Mouse (Mus musculus) B cell, adult 2 months (primary cell): ENCODE measurements around the gene Crip2.

Experiments used
- DNase-seq, 2 experiments: peaks; one replicate each; pipeline ENCODE4 v3.0.0; 2022

The Crip2 gene

DNA sequence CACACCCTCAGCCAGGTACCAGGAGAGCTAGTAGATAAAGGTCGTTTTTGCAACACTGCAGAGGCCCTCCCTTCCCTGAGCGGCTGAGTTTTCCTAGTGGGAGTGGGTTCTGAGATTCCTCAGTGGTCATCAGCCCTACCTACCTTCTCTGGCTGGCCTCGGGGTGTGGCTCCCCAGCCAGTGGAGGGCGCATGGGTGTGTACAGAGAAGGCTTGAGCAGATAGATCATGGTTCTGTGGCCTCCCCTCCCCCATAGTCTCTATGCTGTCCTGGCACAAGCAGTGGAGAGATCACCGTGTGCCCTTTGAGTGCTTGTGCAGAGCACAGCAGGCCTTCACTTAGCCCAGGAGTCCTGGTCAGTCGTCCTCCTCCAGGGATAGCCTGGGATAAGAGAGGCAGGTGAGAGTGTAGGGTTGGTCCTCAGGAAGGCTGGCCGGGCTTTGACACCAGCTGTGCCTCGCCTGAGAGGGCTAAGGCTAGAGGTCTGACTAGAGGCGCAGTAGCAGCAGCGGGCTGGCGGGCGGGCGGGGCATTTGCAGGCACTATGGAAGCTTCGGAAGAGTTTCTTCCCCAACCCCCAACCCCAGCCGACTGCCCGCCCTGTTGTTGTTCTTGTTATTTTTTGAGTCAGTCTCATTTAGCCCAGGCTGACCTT lies 8.5 kb downstream of the Crip2 start:
- DNase-seq, result peak; percentile 55 to 60

DNA sequence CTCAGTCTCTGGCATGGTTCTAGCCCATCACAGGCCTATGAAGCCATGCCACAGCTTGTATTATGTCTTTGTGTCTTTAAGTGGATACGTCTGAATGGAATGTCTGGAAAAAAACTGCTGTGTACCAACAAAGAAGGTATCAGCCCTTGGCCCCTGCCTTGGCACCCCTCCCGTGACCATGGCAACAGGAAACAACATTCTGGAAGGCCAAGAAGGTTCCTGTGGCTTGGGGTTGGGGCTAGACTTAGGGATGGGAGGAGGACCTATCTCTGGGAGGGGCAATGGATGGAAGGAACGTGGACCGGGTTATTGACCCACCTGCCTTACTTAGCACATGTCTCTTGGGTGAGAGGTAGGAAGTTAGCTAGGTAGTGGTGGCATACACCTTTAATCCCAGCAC lies 9.3 kb downstream of the Crip2 start:
- peak; percentile 7 to 13 for DNase-seq

DNA sequence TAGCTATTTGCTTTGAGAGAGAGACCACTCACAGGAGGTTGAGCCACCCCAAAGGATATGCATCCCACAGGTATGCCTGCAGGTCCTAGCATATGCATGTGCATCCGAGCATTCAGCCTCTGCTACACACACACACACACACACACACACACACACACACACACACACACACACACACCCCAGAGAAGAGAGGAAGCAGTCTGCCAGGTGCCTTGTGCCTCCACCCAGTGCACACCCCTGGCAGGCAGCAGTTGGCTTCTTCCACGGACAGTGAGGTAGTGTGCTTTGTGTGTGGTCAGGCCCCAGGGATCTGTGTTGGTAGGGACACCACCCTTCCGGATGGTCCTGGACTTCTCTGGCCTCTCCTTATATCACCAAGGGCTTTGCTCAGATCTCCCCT lies 9.9 kb downstream of the Crip2 start:
- DNase-seq, result peak; percentile 59 to 61

DNA sequence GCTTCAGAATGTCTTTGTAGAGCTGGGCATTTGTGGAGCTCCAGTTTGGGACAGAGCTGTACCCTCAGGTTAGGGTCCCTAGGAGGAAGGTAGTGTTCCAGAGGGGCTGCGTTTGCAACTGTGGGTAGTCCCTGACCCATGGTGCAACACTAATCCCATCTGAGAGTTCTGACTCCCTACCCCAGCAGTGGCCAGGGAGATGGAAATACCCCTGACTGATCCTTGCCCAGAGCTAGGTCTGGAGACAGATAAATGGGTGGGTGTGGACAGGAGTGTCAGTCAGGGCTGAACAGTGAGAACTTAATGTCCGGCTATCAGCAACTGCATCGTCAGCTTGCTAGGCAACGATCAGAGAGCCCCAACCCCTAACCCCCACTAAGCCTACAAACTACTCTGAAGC lies 10.6 kb downstream of the Crip2 start:
- peak in 1 of 2 experiments; percentile 7 for DNase-seq

DNA sequence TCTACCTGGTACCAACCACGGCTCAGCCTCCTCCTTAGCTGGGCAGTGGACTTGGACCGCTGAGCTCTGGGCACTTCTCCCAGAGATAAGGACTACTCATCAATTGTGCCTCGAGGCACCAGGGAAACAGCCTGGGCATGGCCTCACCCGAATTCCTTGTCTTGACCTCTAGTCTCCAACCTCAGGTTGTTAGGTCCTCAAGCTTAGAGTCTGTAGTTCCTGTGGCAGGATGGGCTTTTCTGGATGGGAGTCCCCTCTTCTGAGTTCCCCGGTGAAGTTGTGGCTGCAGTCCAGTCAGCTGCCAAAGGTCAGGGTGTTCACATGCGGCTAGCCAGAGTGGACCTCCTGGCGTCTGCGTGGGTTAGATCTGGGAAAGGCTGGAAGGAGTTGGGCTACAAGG lies 11.0 kb downstream of the Crip2 start:
- DNase-seq, result peak; percentile 13 to 24

DNA sequence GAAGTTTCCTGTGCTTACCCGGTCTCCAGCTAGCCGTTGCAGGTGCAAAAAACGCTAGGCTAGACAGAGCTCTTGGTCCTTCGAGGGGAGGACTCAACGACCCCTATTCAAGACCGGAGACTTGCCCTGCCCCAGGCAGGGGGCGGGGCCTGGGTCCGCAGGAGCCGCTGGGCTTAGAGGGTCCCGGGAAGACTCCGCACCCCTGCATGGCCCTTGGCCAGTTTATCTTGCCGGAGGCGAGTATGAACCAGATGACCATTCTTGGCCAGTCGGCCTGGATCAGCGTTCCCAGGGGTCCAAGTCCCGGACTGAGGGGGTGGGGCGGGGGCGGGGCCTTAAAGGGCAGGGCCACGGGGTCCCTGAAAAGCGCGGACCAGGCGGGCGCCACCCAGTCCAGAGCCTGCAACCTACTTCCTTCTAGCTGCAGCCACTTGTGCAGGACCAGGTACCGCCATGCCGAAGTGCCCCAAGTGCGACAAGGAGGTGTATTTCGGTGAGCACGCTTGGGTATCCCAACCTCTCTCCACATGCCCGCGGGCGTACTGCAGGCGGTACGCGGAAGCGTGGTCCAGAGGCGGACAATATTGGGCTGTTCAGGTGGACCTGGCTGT lies 11.7 kb downstream of the Crip2 start:
- peak; percentile 64 to 68 for DNase-seq

DNA sequence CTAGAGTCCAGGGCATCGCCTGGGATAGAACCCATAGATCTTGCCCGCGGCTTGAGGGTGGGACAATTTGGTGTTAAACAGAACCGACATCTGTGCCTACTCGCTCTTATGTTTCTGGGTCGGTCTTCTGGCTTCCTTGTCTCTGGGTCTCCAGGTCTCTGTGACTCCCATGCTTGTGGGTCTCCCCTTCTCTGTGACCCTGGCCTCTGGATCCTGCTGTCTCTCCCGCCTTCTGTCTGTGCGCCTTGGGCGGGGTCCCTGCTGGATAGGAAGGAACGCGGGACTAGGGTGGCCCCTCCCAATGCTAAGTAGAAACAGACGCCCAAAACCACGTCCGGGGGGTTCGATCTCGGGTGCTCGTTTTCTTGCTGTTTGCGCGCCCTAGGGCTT lies 12.2 kb downstream of the Crip2 start:
- DNase-seq, result peak; percentile 58 to 61

DNA sequence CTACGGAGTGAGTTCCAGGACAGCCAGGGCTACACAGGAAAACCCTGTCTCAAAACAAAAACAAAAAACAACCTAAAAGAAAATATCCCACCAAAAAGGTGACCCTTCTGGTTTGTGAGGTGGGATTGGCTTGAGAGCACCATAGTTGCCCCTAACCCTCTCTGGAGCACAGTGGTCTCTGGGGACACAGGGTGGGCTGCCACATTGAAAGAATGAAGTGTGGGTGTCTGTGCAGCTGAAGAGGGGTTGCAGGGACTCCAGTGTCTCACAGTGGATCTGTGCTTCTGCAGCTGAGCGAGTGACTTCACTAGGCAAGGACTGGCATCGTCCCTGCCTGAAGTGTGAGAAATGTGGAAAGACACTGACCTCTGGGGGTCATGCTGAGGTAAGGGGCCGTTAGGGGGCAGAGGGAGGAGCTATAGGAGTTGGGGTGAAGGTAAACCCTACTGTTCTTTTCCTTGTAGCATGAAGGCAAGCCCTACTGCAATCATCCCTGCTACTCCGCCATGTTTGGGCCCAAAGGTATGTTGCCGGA lies 13.0 kb downstream of the Crip2 start:
- DNase-seq, result peak in 1 of 2 experiments; percentile 5

DNA sequence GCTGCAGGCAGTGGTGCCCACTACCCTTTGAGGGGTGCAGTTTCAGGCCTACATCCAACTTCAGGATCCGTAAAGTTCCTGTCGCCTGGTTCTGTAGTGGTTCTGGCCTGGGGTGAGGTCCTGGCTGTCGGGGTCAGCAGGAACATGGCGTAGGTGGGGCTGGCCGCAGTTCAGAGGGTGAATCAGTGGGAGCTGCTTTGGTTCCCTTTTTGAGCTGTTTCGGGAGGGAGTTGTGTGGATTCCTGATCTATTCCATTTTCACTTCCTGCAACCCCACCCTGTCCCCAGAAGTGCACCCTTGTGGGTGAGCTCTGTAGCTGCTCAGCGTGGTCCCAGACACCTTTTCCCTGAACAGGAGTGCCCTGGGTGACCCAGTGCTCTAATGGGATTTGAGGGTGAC lies 13.9 kb downstream of the Crip2 start:
- DNase-seq, result peak; percentile 5 to 7

DNA sequence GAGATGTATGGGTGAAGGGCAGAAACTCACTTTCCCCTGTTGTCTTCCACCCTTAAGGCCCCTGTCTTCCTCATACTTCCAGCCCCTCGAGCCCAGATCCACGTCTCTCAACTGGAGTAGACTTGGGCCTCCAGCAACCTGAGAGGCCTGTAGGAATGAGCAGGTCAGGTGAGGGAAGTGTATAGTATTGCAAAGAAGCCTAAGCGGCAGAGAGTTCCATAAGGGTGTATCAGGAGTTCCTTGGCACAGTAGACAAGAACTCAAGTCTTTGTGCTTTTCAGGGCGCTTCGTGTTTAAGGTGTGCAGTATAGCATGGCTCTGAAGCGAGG lies 14.7 kb downstream of the Crip2 start:
- DNase-seq, result no peak

DNA sequence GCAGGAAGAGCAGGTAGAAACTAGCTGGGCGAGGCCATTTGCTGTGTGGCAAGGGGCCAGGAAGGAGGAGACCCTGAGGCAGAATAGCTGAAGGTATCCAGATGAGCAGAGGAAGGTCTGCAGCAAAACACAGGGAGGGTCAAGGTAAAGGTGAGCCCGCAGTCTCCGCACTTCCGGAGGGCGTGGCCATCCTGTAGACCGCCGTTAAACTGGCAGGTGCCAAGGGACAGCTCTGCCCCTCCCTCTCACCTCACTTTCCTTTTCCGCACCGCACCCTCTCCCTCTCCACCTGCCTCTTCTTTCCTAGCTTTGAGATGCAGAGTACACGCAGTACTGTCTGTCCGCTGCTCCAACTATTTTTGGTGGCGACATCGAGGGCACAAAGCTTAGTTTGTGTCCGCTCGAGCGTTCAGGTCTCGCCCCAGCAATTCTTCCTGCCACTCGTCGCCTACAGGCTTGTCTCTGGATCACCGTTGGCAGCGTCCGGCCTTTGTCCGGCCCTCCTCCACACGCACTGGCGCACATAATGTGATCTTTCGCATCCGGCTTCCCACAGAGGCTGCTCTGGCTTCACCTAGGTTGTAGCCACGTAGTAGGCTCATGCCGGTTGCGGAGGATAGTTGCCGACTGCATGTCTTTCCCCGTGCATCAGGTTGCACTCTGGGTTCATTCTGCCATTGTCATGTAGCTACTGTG lies 15.2 kb downstream of the Crip2 start:
- DNase-seq, result peak; percentile 64 to 66

DNA sequence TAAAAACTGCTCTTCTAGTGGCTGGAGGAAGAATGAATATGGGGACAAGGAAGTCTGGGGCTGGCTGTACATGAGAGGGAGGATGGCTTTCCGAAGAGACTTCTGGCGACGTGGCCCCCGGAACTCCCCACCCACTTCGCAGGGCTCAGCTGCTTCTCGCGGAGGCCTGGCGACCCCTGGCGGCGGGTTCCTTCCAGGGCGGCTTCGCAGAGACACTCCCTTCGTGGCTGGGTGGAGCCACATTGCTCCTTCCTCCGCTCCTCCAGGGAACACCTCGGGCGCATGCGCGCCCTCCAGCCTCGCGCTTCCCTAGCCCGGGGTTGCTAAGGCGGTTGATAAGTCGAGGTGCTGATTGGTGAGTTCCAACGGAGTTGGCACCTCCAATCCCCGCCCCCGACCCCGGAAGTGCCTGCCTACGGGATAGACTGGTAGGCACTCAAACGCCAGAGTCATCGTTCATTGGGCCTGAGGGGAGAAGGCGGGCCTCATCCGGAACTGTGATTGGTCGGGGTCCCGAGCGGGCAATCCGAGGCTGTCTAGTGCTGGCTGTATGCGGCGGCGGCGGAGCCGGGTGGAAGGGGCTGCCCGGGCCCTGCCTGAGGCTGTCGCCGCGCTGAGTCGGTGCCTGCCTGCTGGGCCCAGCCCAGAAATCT lies 16.0 kb downstream of the Crip2 start, which contains the start of gene Tedc1:
Gene Tedc1, plus strand, starts transcription at position 535 of the 653 bp plus-strand sequence.
- DNase-seq, result peak; percentile 99

DNA sequence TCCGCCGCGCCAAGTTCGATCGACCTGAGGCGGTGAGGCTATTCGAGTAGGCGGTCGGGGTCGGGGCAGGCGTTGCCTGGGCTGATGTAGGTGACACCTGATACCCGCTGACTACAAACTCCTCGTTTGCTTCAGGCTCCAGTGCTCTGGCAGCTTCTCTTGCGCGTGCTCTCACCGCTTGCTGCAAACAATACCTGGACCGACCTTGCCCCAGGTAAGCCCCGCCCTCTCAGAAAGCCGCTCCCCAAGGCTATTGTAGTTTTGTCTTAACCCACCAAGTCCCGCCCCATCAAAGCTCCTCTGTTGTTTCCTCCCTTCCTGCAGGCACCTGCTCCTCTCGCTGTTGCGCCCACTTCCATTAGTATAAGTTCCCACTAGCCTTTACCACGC lies 16.5 kb downstream of the Crip2 start:
- no peak for DNase-seq

DNA sequence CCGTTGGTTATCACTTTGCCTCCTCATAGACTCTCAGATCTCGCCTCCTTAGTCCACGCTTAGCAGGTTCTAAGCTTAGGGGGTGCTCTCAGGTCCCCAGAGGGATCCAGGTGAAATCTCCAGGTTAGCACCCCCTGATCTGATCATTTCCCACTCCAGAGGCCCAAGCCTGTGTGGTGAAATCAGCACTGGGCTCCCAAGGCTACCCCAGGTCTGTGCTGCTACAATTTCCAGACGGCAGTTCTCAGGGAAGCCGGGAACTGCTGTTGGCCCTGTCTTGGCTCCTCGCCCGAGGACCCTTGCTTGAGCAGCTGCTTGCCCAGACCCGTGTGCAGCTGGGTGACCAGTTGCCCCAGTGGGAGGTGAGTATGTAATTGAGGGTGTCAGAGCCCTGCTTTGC lies 17.0 kb downstream of the Crip2 start:
- DNase-seq, result no peak

DNA sequence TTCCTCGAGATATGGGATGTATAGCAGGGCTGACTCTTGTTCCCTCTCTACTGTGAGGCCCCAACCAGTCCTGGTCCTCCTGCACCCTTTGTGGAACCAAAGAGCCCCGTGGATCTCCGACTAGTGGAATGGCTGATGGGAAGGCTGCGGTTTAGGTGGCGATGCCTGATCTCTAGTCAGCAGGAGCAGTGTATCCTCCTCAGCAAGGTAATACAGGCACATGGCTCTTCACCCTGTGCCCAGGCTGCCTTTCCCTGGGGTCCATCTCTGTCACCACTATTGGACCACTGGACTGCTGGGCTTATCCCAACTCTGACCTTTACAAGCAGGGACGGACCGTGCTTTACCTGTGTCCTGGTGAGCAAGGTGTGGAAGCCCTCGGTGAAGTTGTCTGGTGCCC lies 17.5 kb downstream of the Crip2 start:
- DNase-seq, result no peak

DNA sequence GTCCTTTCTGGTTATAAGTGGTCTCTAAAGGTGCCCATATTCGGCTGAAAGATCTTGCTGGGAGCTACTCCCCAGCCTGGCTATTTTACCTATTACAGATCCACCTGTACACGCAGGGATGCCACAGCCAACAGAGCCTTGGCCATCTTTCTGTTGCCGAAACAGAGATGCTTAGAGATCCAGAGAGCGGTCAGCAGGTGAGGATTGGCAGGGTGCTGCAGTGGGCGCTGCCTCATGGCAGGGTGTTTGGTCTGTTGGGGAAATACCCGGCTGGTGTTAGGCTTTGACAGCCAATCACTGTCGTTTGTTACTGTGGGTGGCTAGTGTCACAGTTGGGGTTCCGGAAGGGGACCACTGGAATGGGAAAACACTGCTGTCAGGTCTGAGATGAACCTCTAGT lies 17.9 kb downstream of the Crip2 start:
- DNase-seq, result no peak

DNA sequence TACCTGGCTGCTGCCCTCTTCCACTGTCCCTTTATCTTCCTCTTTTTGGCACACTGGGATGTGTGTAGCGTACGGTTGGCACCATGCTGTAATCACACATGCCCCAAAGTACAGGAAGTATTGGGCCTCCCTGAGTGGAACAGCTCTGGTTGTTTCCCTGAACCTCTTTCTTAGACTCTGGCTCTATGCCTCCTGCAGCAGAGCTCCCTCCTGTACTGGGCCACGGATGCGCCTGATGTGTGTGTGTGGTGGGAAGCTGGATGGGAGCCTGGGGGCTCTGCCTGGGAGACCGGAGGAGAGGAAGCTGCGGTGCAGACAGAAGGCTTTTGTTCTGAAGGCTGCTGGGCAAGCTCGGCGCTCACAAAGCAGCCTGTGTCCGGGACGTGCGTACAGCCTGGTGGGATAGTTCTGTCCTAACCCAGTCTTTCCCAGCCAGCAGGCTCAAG lies 23.5 kb downstream of the Crip2 start:
- DNase-seq, result no peak

DNA sequence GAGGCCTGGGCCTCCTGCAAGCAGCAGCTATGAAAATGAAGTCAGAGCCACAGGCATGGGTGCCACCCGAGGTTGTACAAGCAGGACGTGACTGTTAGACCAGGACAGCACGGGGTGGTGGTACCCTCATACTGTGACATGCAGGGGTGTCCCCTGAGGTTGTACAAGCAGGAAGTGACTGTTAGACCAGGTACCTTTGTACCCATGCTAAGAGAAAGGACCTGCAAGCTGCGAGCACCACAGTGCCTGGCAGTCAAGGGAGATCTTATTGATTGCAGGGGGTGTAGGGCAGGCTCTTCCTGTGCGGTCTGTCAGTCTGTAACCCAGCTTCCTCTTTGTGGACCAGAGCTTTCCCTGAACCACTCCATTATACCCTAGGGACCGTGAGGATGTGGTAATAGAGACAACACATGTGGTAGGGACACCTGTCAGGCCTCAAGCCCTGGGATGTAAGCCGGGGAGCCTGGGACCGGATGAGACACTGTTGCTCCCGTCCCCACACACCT lies 28.0 kb downstream of the Crip2 start:
- DNase-seq, result peak; percentile 78 to 82

DNA sequence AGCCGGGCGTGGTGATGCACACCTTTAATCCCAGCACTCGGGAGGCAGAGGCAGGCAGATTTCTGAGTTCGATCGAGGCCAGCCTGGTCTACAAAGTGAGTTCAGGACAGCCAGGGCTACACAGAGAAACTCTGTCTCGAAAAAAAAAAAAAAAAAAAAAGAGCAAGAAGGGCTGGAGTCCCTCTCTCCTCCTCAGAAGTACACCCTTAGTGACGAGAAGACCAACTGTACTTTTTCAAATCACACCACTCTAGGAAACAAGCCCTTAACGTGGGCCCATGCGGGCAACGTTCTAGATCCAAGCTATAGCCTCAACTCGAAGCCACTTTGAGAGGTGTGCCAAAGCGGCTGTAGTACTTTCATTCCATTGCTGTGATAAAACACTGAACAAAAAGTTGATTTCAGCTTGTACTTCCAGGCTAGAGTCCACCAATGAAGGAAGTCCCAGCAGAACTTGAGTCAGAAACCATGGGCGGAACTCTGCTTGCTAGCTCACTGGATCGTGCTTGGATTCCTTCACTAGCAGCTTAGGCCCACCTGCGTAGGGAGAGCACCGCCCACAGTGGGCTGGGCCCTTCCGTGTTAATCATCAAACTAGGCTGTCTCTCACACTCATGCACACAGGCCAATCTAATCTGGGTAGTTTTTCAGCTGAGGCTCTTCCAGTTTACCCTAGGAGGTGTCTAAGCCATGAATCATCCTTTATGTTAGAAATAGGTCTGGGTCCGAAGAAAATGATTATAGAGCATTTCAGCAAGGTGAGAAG lies 37.1 kb downstream of the Crip2 start:
- DNase-seq, result no peak

DNA sequence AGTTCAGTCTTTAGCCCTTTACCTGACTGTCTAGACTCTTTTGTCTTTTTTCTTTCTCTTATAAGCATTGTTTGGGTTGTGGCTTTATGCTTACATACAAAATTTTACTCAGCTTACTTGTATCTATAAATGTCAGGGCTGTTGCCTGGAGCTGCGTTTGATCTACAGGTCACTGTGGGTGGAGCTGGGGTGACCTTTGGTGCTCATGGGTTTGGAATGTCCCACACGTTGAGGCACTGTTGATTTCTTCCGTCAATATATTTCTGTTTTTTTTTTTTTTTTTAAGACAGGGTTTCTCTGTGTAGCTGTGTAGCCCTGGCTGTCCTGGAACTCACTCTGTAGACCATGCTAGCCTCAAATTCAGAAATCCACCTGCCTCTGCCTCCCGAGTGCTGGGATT lies 41.0 kb downstream of the Crip2 start:
- no peak for DNase-seq

DNA sequence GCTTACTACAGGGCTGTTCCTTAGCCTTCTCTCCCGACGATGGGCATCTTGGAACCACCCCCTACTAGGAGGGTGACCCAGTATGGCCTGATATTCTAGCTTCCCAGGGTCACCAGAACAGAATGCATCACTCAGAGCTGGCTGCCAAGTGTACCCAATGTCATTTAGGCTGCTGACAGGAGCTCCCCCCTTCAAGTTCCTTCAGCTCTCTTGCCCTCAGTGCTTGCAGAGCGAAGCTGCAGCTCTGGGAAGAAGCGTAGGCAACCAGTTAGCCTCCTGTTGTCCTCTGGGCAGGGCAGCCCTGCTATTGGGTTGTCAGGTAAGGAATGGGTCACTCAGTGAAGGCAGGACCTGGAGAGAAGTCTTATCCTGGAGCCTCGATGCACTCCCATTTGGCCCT lies 44.9 kb downstream of the Crip2 start:
- no peak for DNase-seq
